Mouse (Mus musculus): ENCODE results near the gene Calm2.

Calm2 gene

DNA sequence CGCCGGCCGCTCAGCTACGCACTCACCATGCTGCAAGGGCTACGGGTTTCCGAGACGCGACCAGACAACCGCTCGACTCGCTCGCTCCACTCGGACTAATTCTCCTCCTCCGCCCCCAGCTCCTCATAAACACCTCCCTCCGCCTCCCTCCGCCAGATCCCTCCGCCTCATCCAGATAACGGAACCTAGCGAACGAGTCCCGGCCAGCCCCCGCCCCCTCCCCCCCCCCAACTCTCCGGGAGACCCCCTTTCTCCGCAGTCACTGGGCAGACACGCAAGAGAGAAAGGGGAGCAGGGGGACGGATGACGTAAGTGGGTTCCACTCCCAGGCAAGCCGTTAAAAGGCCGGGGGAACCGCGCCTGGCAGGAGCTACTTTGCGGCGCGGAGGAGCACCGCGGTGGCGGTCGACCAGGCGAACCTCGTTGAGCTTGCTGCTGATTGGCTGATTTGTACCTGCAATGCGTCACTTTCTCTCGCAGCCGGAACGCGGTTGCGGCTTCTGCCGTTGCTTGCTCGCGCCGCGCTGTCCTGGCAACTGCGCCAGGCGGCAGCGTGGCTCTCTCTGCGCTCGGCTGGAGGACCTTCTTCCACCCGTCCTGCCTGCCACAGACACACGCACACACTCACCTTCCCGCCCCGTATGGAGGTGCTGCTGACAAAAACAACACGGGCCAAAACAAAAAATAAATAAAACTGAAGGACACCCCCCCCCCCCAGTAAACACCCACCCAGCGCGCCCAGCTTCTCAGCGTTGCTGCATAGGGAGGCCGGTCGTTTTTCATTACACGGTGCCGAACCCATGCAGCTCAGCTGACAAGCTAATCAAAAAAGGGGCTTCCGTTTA is at the start of gene Calm2:
TSS of gene Calm2 (minus strand) at position 169 of the 845 bp plus-strand sequence.
- peak; percentile 97 for DNase-seq

DNA sequence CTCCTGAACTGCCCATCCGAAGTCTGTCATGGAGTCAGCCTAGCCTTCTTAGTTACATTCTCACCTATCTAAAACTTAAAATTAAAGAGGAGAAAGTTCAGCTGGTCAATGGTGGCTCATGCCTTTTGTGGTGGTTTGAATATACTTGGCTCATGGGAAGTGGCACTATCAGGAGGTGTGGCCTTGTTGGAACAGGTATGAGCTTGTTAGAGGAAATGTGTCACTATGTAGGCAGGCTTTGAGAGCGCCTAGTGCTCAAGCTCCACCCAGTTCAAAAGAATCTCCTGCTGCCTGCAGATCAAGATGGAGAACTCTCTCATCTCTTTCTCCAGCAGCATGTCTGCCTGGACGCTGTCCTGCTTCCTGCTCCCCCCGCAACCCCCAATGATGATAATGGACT is 48.8 kb upstream of the Calm2 start:
- DNase-seq, result no peak

DNA sequence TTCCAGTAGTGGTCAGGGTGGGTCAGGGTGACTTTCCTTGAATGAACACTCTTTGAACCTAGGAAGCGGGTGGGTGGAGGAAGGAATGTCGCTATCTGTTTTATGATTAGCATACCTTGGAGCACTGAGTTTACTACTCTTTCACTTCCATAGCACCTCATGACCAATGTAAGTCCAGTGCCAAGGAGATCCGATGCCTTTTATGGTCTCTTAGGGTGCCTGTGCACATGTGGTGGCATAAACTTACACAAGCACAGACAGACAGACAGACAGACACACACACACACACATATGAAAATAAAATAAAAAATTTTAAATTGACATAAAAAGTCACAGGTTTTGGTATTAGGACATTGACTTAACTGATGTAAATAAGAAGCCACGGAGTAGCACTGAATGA is 47.6 kb upstream of the Calm2 start:
- no peak for DNase-seq

DNA sequence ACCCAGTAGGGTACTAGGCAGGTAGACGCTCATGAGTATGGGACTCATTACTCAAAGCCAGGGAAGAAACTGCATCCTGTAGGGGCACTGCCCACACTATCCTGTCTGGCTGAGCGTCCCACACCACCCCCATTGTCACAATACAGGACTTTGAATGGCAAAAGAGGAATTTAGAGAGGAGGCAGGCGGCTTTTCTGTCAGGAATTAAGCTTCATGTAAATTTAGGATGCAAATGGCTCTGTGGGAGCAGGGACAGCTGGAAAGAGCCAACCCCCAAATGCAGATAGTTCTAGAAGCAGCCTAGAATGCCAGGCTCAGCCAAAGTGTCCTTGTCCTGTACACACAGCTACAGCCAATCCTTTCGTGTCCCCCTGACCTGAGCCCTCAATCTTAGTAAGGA is 45.6 kb upstream of the Calm2 start:
- no peak for DNase-seq

DNA sequence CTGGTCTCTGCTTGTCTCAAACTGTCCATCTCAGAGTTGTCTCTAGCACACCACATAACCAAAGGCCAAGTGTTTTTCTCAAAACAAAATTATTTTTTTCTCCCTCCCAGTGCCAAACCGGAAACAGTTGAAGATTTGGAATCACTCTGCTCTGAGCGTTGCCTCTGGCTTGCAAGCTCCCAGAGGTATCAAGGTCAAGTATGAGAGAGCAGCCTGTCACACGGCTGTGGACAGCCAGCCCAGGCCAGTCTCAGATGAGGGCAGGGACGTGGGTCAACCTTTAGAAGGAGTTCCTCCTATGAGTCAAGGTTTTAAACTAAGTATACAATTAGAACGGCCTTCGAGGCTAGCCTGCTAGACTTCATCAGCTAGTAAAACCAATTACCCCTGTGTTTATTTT is 43.6 kb upstream of the Calm2 start:
- DNase-seq, result no peak

DNA sequence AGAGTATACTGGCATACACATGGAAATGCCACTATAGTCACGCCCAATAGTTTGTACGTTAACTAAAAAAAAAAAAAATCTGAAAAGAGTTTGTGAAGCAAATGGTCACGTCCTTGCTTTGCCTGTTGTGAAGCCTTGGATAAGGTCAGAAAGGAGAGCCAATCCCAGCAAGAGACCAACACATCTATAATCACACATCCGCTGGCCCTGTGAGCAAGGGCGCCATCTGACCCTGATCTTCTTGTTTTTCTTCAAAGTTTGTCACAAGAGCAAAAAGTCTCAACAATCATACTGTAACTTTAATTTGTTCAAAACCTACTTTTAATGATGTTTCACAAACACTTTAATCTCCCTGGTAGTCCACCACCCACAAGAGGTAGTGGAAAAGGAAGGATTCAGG is 39.0 kb upstream of the Calm2 start:
- DNase-seq, result no peak

DNA sequence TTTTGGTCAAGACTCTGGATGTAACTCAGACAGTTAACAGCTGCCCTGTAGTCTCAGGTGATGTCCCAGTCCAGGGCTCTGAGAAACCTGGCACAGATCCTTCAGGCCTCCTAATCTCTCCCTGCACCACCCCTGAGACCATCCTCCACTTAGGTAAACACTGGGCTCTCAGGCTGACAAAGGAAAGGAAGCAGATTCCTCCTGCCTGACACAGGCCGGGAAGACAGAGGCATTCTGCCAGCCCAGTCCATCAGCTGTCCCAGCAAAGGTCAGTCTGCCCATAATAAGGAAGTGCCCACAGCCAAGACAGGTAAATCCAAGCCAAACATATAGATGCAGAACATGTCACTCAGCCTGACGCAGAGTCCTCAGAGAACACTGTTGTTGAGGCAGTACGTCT is 36.1 kb upstream of the Calm2 start:
- no peak for DNase-seq

DNA sequence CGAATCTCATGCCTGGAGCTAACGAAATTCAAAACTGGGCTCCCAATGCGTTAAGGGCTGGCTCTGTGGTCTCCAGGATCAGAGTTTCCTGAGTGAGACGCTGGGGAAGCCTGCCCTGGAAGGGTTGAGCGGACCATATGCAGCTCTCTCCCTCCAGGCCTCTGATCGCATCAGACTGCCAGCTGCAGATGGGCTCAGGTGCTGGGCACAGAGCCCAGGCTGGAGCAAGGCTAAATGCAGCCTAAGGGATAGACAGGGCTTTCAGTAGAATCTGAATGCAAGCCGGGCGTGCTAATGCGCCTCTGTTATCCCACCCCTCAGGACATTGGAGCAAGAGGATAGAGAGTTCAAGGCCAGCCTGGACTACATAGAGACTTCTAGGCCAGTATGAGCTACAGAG is 31.8 kb upstream of the Calm2 start:
- peak; percentile 63 for DNase-seq

DNA sequence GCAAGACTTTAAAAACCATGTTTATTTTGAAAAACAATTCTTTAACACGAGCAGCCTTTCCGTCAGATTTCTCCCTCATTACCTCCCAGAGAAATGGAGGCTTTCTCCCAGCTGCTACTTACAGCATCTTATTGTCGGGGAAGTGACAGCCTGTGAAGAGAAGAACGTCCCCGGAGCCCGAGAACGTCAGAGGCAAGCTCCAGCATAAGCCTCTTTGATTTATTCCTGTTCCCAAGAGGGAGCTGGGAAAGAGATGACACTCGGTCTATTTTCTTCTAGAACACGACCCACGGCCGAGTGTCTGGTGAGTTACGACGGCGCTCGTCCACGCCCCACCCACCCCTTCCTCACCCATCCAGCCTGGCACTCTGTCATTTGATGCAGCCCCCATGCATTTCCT is 30.9 kb upstream of the Calm2 start:
- DNase-seq, result no peak

DNA sequence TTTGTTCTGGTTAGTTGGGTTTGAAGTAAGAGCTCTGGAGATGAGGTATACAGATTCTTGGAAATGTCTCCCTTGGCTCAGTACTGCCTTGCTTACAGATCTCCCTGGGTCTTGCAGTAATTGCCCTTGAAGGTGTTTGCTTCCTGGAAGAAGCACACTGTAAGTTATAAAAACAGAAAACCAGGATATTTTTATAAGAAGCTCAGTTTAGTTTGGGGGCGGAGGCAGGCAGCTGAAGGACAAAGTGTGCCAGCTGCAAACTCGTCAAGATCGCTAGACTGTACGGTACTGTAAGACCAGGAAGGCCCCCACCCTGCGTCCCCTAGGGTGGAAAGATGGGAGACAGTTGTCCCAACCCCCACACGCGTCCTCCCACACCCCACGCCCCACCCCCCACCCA is 28.6 kb upstream of the Calm2 start:
- no peak for DNase-seq

DNA sequence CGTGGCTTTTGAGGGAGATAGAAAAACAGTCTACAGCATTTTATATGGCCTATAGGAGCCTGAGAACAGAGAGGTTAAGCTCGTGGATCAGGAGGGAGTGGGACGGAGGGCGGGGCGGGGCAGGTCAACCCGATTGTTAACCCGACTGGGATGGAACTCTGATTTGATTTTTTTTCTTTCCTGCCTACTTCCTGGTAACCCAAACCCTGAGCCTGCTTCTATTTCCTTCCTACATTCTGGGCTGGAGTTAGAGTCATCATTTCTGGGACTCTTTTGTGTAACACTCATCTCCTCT is 27.7 kb upstream of the Calm2 start:
- DNase-seq, result no peak

DNA sequence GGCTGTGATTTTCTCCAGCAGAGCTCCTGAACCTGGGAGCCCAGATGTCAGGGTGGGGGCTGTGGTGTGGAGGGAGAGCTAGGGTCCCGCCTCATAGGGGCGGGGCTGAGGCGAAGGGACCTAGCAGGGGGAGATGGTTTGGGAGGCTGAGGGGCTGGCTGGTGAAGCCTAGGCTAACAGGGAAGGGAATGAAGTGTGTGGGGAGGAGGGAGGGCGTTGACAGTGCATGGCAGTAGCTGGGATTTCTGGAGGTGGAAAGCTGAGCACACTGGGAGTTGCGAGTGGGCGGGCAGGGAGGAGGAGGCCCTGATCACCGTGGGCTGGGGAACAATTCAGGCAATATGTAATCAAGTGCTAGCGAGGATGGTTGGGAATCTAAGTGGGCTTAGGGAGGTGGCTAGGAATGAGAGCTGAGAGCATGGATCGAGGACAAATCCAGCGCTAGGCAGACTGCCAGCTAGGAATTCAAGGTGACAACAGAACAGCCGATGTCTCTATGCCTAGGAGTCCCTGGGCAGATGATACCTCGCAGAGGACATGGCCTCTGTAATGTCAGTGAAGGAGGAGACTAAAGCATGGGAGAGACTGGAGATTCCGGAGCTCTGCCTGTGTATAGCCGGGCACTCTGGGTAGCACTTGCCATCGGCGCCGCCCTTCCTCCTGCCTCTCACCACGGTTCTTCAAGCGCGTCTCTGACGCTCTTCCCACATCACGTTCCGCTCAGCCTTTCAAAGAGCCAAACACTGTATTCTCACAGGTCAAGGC is 27.2 kb upstream of the Calm2 start:
- DNase-seq, result peak; percentile 59

DNA sequence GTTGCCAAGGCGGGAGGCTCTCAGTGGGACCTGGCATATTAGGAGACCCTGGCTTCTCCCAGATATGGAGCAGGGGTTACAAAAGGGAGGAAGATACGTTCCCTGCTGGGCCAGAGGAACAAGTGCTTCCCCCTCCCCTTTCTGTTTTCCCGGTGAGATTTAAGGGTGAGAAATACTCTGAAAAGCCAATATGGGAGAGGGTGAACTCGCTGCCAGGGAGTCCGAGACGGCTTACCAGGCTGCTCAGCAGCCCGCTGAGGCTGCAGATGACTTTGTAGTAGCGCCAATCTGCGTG is 26.7 kb upstream of the Calm2 start:
- DNase-seq, result no peak

DNA sequence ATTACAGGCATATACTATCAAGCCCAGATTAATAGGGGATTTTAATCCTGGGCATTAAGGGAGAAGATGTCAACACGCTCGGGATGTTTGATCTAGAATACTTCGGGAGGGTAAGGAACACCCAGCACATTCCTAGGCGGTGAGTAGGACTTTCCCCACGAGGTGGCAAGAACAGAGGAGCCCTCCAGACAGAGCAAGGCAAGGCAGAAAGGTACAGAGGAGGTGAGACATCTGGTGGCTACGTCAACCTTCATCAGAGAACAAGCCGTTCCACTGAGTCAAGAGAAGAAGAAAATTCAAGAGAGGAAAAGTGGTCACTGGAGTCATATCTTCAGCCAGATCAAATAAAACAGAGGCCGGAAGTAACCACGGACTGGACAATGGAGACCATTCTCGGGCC is 26.1 kb upstream of the Calm2 start:
- DNase-seq, result no peak

DNA sequence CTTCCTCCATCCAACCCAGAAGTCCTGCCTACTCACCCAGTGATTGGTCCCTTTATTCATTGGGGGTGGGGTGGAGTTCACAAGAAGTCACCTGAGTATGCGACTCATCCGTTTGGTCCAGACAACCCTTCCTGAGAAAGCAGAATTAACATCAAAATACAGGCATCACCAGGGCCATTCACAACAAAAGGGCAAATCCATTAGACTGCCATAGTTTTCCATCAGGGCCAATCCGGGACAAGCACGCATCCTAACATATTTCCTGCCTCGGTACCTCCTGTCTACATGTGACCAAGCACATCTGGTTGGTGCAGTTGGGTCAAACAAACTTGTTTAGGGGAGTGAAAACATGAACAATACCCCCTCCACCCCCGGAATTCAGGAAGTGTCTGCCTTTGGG is 24.9 kb upstream of the Calm2 start:
- DNase-seq, result no peak

DNA sequence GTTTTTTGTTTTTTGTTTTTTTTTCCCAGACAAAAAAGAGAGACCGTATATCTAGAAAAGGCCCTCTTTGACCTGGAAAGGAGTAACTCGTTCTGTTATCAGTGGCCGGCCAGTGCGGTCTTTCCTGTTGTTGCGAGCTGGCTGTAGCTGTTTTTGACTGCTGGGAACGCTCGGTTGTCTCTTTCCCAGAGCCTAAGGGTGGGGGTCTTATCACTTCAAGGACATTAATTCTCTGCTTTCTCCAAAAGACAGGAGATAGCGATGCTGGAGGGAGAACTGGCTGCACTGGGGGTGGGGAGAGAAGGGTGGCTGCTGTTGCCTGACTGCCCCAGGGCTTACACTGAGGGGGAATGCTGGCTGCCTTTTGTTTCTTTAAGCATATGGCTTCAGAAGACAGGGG is 24.1 kb upstream of the Calm2 start:
- no peak for DNase-seq

DNA sequence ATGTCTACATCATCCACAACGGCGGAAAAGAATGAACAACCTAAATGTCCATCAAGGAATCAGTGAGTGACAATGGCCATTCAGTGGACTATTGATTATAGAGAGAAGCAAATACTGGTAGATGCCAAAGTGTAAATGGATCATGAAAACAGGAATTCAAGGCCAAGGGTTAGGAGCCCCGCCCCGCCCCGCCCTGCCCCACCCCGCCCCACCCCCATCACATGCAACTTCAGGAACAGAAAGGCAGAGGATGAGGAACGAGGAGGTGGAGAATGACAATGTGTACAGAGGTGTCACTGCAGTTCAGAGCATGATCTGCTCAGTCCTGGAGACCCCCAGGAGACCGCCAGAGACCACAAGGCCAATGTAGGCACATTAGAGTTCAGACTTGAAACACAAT is 23.5 kb upstream of the Calm2 start:
- no peak for DNase-seq

DNA sequence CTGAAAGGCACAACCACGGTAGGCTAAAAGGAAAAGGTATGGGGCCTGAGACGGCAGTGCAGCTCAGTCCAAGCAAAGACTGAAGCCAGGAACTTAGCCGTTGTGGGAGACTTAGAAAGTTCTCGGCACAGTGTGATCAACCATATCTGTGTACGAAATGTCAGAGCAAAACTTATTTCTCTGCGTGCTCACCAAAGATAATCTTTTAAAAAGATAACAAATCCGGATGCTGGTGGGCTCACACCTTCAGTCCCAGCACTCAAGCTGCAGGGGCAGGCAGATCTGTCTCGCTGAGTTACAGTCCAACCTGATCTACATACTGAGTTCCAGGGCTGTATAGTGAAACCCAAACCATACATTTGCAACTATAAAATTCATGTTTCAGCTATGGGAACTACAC is 22.7 kb upstream of the Calm2 start:
- no peak for DNase-seq

DNA sequence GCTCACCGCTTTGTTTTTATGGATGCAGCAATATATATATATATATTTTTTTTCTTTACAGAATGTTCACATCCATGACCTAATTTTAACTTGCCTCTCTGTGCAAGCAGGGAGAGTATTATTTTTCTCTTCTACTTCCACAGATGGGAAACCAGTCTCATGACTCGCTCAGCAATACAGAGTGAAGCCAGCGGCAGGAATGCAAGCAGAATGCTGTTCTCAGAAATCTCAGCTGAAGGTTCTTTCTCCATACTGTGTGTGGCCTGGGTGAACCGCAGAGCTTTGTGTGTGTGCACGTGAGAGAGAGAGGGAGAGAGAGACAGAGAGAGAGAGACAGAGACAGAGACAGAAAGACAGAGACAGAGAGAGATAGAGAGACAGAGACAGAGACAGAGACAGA is 21.9 kb upstream of the Calm2 start:
- DNase-seq, result no peak

DNA sequence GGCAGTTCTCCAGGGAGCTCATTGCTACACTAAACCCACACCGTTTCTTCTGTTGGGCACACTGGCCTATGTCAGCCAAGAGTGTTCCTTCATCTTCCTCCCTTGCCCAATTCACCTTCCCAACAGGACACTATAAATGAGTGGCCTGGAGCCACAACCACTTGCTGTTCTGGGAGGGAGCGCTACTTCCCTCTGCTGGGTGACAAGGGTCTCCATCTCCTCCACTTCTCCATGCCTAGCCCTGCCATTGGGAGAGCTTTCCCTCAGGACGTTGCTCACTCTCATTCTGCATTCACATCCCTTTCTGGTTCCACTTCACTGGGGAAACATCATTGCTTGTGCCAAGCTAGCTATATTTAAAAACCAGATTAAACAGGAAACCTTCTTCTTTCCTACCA is 14.8 kb upstream of the Calm2 start:
- no peak for DNase-seq

DNA sequence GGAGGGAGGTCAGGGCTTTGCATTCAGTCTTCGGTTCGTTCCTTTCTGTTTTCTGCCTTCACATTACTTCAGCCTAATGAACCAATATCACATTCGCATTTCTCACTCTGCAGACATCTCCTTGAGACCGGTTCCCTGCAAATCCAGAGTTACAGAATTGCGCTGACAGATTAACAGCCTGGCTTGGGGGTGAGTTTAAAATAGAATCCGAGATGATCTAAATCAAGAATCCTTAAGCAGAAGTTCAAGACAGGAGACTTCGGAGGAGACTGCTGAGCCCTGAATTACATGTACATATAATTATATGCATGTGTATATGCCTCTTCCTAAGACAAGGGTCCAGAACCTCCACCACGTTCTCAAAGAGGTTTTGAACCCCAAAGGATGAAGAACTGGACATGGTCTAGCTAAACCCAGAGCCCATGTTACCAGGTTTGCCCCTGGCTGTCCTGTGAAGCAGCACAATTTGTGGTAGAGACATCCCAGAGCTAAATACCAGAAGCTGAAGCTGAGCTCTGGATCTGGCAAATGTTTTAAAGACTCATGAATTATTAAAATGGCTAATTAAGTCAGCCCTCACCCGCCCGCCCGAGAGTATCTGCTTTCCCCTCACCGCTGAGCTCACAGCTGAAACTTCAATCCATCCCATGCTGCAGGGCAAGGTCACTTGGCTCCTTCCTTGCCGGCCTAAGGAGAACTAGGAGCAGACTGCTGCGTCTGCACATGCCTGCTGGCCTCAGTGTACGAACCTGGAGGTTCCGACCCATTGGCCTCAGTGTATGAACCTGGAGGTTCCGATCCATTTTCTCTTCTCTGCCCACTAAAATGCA is 14.1 kb upstream of the Calm2 start:
- no peak for DNase-seq

DNA sequence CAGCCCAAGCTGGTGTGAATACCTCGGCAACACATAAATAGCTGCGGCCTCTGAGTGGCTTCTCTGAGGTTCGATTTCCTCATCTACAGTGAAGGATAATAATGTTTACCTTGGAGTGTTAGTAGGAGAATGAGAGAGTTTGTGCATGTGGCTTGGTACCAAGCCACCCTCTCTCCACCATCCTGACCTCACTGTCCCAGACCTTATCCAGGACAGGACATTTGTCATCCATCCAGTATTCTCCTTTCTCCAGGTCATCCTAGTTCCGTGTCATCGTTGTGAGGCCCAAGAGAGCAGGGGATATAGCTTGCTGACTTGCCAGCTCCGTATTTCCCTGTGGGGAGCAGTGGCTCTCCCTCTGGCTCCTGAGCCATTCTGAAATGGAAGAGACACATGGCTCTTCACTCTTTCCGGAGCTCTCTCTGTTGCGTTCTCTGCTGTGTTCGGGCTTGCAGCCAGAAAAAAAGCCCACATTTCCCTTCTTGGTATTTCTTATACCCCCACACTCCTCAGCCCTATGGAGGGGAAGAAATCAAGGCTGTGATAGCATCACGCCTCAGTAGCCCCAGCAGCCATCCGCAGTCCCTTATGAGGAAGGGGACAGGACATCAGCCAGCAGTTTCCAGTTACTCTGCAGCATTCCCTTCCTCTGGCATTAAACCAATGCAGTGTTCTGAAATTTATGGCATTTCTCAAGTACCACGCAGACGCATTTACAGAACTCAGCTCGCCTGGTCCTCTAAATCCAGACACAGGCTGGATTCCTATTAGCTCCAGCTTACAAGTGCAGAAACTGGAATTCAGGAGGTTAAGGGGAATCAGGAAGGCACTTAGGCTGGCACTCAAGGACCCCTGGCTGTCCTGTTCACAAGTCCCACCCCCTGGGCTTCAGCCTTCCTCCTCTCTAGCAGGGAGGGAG is 13.3 kb upstream of the Calm2 start:
- DNase-seq, result no peak

All from cerebellum, adult 11 months (tissue).